Mouse (Mus musculus): ENCODE results near the gene Znhit1.

Gene Znhit1

GRCm38 (mm10) chr5:136966861-136967455 is 20.9 kb downstream of the Znhit1 start:
- POLR2A ChIA-PET: interaction anchor here in 3 of 4 experiments (0.6 to 43.5 kb wide), 12 partner anchors 1 to 782 kb away, joined by 3 to 1492 read pairs (median 4); partner anchors contain the start of genes Fis1 (in 2 of the 3), Cldn15 (in 1 of the 3) and Plod3 (in 1 of the 3)

DNA sequence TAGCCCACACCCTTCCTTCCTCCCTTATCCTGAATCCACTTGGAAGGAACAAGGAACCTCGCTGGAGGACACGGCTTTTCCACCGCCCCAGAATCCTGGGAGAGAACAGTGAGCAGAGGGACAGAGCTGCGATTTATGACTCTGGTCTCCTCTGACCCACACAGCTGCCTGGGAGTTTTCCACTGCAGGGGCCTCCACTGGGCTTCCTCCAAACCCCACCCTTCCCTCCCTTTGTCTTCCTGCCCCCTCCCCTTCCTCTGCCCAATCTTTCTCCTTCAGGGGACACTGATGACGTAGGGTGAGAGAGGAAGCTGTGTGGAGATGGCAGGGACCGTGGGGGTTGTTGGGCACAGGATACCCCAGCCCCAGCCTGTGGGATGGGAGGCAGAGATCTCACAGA is 21.5 kb downstream of the Znhit1 start, which contains the start of gene Cldn15:
Cldn15 (plus strand) TSS at position 286 of the 400 bp plus-strand sequence.
- POLR2A ChIA-PET: interaction anchor here in 3 of 4 experiments (0.6 to 43.5 kb wide), 12 partner anchors 0 to 783 kb away, joined by 3 to 1492 read pairs (median 4); partner anchors contain the start of genes Fis1 (in 2 of the 3), Cldn15 (in 1 of the 3) and Plod3 (in 1 of the 3)

More at GRCm38 (mm10) chr5:136966861-136967455, 20.9 kb downstream of the Znhit1 start:
- CTCF ChIA-PET: interaction anchor here (0.8 to 7.4 kb wide), 10 partner anchors 15 to 249 kb away, joined by 3 to 59 read pairs (median 5); partner anchors contain the start of genes Plod3 (in 1 of the 4) and Znhit1 (in 1 of the 4)

GRCm38 (mm10) chr5:136965686-136966085 is 22.1 kb downstream of the Znhit1 start:
- POLR2A ChIA-PET: interaction anchor here in 2 of 4 experiments (1.4 to 43.5 kb wide), 7 partner anchors 1 to 67 kb away, joined by 3 to 1492 read pairs (median 32); partner anchors contain the start of genes Fis1 (in 2 of the 2), Cldn15 (in 1 of the 2) and Plod3 (in 1 of the 2)
- CTCF ChIA-PET: interaction anchor here in 2 of 4 experiments (1.0 to 7.4 kb wide), 5 partner anchors 13 to 138 kb away, joined by 4 to 59 read pairs (median 10); partner anchors contain the start of gene Fis1 (in 1 of the 2)

More for the DNA sequence above, 21.5 kb downstream of the Znhit1 start, which contains the start of gene Cldn15:
- CTCF ChIA-PET: interaction anchor here (0.8 to 7.4 kb wide), 10 partner anchors 16 to 248 kb away, joined by 3 to 59 read pairs (median 5); partner anchors contain the start of genes Plod3 (in 1 of the 4) and Znhit1 (in 1 of the 4)

DNA sequence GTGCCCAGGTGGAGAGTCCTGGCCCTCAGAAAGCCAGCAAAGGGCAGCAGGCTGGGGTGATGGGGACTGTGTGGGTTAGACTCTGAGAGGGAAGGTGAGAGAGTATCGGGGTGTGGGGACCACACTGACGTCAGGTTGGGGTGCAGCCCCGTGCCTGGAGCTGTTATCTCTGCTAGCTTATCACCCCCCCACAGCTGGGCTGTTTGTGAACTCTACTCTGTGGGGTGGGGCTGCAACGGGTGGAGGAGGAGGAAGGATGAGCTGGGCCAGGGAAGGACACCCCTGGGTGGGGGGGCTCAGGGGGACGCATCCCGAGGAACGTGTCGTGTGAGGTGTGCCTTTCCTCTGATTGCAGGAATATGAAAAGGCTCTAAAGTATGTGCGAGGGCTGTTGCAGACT is 22.6 kb downstream of the Znhit1 start:
- CTCF ChIA-PET: interaction anchor here in 2 of 4 experiments (1.3 to 7.4 kb wide), 4 partner anchors 12 to 29 kb away, joined by 3 to 59 read pairs (median 7); partner anchors contain the start of gene Fis1 (in 1 of the 2)
- POLR2A ChIA-PET: interaction anchor here in 2 of 4 experiments (0.7 to 43.5 kb wide), 8 partner anchors 1 to 151 kb away, joined by 3 to 1492 read pairs (median 18); partner anchors contain the start of genes Fis1 (in 2 of the 2), Cldn15 (in 1 of the 2), Plod3 (in 1 of the 2) and Trim56 (in 1 of the 2)

GRCm38 (mm10) chr5:136962966-136963540 is 24.8 kb downstream of the Znhit1 start:
- CTCF ChIA-PET: interaction anchor here (0.5 to 3.1 kb wide), 54 partner anchors 7 to 1112 kb away, joined by 3 to 37 read pairs (median 5); partner anchors contain the start of genes Fis1 (in 4 of the 4), Ache (in 2 of the 4), Plod3 (in 2 of the 4) and Ap1s1 (in 1 of the 4)
- POLR2A ChIA-PET: interaction anchor here (0.6 to 43.5 kb wide), 28 partner anchors 3 to 1333 kb away, joined by 3 to 1492 read pairs (median 4); partner anchors contain the start of genes Fis1 (in 4 of the 4), Ache (in 1 of the 4), Cldn15 (in 1 of the 4) and Ift22 (in 1 of the 4)

- ChIA-PET POLR2A (interaction anchor here (0.6 to 43.5 kb wide), 37 partner anchors 4 to 1333 kb away, joined by 3 to 1492 read pairs (median 4); partner anchors contain the start of genes Fis1 (in 4 of the 4), Plod3 (in 2 of the 4), Ache (in 1 of the 4) and Ap1s1 (in 1 of the 4)), CTCF (interaction anchor here (0.5 to 3.1 kb wide), 75 partner anchors 8 to 1111 kb away, joined by 3 to 37 read pairs (median 5); partner anchors contain the start of genes Fis1 (in 4 of the 4), Plod3 (in 3 of the 4), Ache (in 2 of the 4) and Ift22 (in 2 of the 4))
These were observed 25.3 kb downstream of the Znhit1 start for GRCm38 (mm10) chr5:136962501-136962900.

DNA sequence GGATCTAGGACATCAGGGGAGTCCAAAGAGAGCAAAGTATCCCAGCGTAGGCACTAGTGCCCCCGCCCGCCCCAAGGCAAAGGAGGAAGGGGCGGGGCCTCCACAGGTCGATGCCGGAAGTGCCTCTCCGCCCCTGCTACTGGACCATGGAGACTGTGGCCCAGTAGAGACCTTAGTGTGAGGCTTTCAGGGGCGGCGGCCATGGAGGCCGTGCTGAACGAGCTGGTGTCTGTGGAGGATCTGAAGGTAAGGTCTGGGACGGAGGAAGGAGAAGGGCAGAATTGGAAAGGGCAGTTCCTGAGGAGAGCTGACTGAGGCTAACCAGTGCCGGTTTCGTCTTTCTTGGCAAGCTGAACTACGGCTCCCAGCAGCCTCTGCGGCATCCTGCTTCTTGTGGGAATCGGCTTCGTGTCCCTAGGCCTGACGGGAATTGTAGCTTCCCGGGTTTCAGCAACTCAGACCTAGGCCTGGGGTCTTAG is 25.8 kb downstream of the Znhit1 start:
- ChIA-PET CTCF (interaction anchor here (0.5 to 3.1 kb wide), 70 partner anchors 8 to 1067 kb away, joined by 3 to 37 read pairs (median 5); partner anchors contain the start of genes Fis1 (in 4 of the 4), Plod3 (in 3 of the 4), Ache (in 2 of the 4) and Ap1s1 (in 1 of the 4)), POLR2A (interaction anchor here (0.5 to 43.5 kb wide), 42 partner anchors 4 to 1332 kb away, joined by 3 to 1492 read pairs (median 4); partner anchors contain the start of genes Fis1 (in 4 of the 4), Plod3 (in 2 of the 4), Ache (in 1 of the 4) and Ap1s1 (in 1 of the 4))

- POLR2A ChIA-PET: interaction anchor here (0.5 to 43.5 kb wide), 37 partner anchors 5 to 1332 kb away, joined by 3 to 1492 read pairs (median 4); partner anchors contain the start of genes Fis1 (in 4 of the 4), Ift22 (in 2 of the 4), Plod3 (in 2 of the 4) and Ache (in 1 of the 4)
- CTCF ChIA-PET: interaction anchor here (0.6 to 3.1 kb wide), 51 partner anchors 8 to 541 kb away, joined by 3 to 37 read pairs (median 5); partner anchors contain the start of genes Fis1 (in 2 of the 4), Plod3 (in 2 of the 4), Ache (in 1 of the 4) and Ap1s1 (in 1 of the 4)
These were observed 26.4 kb downstream of the Znhit1 start for GRCm38 (mm10) chr5:136961334-136961982.

DNA sequence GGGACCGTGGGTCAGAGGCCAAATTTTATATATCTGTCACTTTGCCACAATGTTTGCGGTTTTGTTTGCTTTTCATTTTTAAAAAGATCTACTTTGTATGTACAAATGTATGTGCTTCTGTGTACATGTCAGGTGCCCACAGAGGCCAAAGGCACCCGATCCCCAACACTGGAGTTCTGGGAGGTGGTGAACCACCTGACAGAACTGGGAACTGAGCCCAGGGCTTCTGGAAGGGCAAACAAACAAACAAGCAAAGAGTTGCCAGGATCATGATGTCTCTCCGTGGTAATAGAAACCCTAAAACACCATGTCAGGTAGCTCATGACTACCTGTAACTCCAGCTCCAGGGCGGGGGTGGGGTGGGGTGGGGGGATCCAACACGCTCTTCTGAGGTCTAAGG is 27.8 kb downstream of the Znhit1 start:
- ChIA-PET POLR2A (interaction anchor here in 3 of 4 experiments (0.6 to 43.5 kb wide), 7 partner anchors 6 to 818 kb away, joined by 3 to 1492 read pairs (median 5); partner anchors contain the start of genes Fis1 (in 2 of the 3), Cldn15 (in 1 of the 3) and Znhit1 (in 1 of the 3)), CTCF (interaction anchor here (0.6 to 1.9 kb wide), 9 partner anchors 12 to 188 kb away, joined by 3 to 7 read pairs (median 3); no protein-coding TSS in a partner anchor)

GRCm38 (mm10) chr5:136958991-136959605 is 28.7 kb downstream of the Znhit1 start:
- POLR2A ChIA-PET: interaction anchor here in 3 of 4 experiments (0.6 to 43.5 kb wide), 7 partner anchors 7 to 56 kb away, joined by 3 to 1492 read pairs (median 5); partner anchors contain the start of genes Fis1 (in 2 of the 3), Cldn15 (in 1 of the 3), Plod3 (in 1 of the 3) and Znhit1 (in 1 of the 3)
- CTCF ChIA-PET: interaction anchor here in 1 of 4 experiments (0.8 to 1.3 kb wide), 3 partner anchors 16 to 124 kb away, joined by 3 to 5 read pairs (median 4); no protein-coding TSS in a partner anchor

- CTCF ChIA-PET: interaction anchor here in 1 of 4 experiments (0.7 kb wide), 1 partner anchor 13 kb away, joined by 3 read pairs; no protein-coding TSS in a partner anchor
- POLR2A ChIA-PET: interaction anchor here in 2 of 4 experiments (1.1 to 43.5 kb wide), 5 partner anchors 2 to 30 kb away, joined by 3 to 1492 read pairs (median 907); partner anchors contain the start of genes Cldn15 (in 2 of the 2), Fis1 (in 2 of the 2) and Znhit1 (in 1 of the 2)
These were observed 30.6 kb downstream of the Znhit1 start for GRCm38 (mm10) chr5:136957250-136957649.

DNA sequence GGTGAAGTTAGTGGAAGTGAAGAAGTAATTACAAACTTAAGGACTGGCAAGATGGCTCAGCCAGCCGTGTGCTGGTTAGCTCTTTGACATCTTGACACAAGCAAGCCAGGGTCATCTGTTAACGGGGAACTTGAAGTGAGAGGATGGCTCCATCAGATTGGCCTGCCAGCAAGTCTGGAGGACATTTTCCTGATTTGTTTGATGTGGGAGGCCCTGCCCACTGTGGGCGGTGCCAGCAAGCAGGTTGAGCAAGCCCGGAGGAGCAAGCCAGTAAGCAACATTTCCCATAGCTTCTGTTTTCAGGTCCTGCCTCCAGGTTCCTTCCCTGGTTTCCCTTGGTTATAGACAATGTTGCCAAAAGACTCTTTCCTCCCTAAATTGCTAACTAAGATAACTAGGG is 32.2 kb downstream of the Znhit1 start:
- ChIA-PET CTCF (interaction anchor here in 1 of 4 experiments (1.0 to 1.2 kb wide), 3 partner anchors 12 to 32 kb away, joined by 3 to 4 read pairs (median 3); partner anchors contain the start of genes Plod3 and Znhit1), POLR2A (interaction anchor here in 3 of 4 experiments (1.7 to 43.5 kb wide), 6 partner anchors 4 to 33 kb away, joined by 5 to 1492 read pairs (median 907); partner anchors contain the start of genes Cldn15 (in 2 of the 3), Fis1 (in 2 of the 3) and Znhit1 (in 1 of the 3))

DNA sequence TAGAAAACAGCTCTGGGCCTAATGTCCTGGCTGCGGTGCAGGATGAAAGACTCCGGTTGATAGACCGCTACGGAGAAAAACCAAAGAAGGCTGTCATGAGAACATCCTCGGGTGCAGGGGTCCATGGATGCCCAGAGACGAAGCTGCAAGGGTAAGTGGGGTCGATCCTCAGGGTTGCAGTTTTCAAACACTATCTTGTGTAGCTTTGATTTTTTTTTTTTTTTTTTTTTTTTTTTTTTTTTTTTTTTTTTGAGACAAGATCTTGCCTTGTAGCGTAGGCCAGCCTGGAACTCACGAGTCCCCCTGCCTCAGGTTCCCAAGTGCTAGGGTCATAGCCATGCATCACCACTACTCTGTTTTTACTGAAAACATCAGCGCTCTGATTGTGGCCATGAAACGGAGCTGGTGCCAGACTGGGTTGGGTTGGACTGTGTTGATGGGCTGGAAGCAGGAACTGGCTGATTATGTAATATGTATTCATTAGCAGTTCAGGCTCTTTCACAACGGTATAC is 34.3 kb downstream of the Znhit1 start:
- POLR2A ChIA-PET: interaction anchor here (0.5 to 43.5 kb wide), 53 partner anchors 6 to 996 kb away, joined by 3 to 1492 read pairs (median 4); partner anchors contain the start of genes Ap1s1 (in 2 of the 4), Cldn15 (in 2 of the 4), Fis1 (in 2 of the 4) and Plod3 (in 2 of the 4)
- CTCF ChIA-PET: interaction anchor here (0.6 to 4.7 kb wide), 25 partner anchors 9 to 1337 kb away, joined by 3 to 37 read pairs (median 6); partner anchors contain the start of genes Ift22 (in 1 of the 4), Plod3 (in 1 of the 4) and Znhit1 (in 1 of the 4)

DNA sequence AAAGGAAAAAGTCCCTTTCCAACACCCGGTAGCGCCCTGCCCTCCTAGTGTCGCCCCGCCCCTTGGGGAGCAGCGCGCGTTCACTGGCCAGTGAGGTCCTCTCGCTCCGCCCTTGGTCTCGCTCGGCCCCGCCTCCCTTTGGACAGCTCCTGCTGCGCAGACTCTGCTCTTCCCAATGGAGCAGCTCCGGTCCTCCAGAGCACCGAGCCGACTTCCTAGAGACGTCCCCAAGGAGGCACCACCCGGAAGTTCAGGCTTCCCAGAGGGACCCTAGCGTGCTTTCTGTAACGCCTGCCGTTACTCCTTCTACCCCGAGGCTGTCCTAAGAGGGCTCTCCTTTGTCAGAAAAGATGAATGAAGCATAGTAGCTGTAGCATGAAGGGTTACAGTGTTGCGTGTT is 34.8 kb downstream of the Znhit1 start, which contains the start of gene Fis1:
Fis1 (plus strand) TSS at position 261 of the 400 bp plus-strand sequence.
- ChIA-PET CTCF (interaction anchor here (0.6 to 4.7 kb wide), 33 partner anchors 9 to 1337 kb away, joined by 3 to 37 read pairs (median 6); partner anchors contain the start of genes Ift22 (in 1 of the 4), Plod3 (in 1 of the 4) and Znhit1 (in 1 of the 4)), POLR2A (interaction anchor here (0.5 to 43.5 kb wide), 61 partner anchors 6 to 996 kb away, joined by 3 to 1492 read pairs (median 4); partner anchors contain the start of genes Ap1s1 (in 2 of the 4), Cldn15 (in 2 of the 4), Fis1 (in 2 of the 4) and Plod3 (in 2 of the 4))
